Mouse (Mus musculus): Measurements from ENCODE around the gene Folr1. TPM values are rescaled to one million over a fixed set of nuclear protein-coding genes. Genes with fewer than 3 reads are reported as not detected.

Gene Folr1
- total RNA-seq (2021): 1 to 10 TPM; 1.7 to 2.4 TPM
- long read RNA-seq, experiment 1, partial matches to known transcripts: 5 of 5 reads
- long read RNA-seq, experiment 1, other reads (novel, unspliced or antisense): 0 of 5 reads
- long read RNA-seq, experiment 2: 0 reads

DNA sequence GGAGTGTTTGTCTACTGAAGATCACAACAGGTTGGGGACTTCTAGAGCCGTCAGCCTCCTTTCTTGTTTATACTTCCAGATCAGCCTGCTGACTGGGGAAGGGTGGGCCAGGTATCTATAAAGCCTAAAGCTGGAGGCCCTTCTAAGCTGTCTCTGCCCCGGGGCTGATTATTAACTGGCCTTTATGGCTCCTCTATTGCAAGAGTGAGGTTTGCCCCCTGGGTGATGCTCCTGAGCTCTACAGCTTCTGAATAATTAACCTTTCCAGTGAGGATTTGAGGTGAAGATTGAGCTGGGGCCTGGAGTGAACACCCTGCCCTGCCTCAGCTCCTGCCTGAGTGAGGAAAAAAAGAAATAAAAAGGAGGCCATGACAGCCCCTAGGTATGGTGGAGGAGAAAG, at the start of gene Folr1:
Gene Folr1, minus strand, starts transcription at position 160 of the 400 bp plus-strand sequence.
- DNase-seq: no peak

DNA sequence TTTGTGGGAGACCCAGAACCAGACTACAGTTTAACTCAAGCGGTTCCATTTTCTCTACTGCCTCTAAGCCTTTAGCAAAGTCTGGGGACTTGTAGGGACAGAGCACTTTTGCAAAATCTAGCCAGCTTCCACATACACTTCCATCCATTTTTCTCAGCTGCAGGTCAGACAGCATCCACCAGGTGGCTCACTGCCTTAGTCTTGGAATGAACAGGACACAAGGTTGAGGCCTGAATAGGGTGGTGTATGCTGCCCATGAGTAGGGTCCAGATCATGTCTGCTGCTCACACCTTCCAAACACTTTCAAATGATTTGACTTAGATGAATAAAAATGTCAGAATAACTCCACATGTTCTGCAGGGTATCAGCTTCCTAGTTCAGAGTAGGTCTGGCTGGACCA, 47.5 kb upstream of the Folr1 start:
- DNase-seq: peak; percentile 62

DNA sequence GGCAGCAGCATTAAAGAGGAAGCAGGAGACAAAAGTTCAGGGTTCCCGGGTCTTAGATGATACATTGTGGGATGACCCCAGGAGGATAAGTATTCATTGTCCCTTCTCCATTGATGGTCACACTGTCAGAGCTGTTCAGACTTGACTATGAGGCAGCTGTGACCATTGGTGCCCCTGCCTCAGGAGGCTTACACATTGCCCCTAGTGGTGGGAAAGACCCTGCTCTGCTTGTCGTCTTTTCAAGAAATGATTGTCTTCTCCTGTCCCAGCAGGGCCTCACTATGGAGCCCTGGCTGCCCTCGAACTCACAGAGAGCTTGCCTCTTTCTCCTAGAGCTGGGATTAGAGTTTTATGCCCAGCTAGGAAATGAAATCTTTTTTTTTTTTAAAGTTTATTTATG, 41.4 kb upstream of the Folr1 start:
- no peak for DNase-seq

DNA sequence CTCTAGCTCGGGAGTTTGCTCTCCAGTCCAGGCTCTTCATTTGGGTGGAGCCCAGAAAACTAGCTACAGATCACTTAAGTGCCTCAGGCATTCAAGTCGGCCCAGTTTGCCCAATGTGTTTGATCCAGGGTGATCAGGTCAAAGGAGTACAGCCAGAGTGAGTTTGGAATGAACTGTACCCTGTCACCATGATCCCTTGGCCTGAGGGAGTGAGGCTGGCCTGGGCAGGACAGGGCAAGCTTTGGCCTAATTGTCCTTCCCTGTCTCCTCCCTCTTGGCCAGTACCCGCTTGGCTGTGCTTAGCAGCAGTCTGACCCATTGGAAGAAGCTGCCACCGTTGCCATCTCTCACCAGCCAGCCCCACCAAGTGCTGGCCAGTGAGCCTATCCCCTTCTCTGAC, 39.5 kb upstream of the Folr1 start:
- no peak for DNase-seq

DNA sequence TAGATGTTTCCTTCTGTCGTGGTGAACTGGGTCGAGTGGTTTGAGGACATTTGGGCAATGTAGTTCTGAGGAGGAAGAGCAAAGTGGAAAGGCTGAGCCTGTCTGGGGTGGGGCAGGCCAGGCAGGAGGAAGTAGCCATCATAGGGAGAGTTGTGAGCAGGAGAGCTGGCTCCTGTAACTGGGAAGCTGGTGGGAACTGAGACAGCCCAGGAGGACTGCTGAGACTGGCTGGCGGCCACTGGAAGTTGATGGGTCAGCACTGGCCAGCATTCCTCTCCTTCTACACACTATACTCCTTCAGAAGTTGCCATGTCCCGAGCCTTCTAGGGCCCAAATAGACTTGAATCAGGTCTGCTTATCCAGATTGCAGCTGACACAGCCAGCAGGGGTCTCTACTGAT, 37.8 kb upstream of the Folr1 start:
- peak; percentile 49 for DNase-seq

DNA sequence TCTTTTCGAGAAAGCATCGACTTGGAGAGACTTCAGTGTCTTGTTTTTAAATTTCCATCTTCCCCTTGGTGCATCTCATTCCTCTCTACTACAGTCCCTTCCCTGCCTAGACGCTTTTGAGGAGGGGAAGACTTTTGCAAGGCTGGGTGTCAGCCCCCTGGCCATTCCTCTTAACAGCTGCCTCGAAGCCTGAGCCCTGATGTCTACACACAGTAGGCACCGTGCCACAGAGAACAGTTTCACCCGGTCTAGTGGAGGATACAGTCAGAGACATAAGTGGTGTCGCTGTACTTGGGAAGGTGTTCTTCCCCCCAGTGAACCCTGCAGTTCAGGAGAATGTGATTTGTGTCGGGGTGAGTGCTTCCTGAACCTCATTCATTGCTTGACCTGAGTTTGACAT, 36.1 kb upstream of the Folr1 start:
- no peak for DNase-seq

DNA sequence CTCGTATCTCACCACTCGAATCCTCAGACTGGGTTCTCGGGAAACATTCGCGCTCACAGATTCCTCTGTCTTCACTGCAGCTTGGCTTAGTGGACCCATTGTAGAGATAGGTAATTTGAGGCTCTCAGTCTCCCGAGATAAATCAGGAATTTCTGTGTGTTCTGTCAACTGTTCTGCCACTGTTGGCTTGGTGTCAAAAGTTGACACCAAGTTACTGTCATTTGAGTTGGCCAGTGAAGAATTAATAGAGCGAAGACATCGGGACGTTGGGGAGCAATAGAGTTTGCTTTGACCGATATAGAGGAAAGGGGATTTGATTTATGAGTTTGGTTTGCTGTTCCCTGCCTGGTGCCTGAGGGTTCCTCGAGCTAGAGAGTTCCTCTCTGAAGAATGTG, 35.7 kb upstream of the Folr1 start, which contains the start of gene Tomt:
Gene Tomt, minus strand, starts transcription at position 73 of the 395 bp plus-strand sequence.
- DNase-seq: no peak

DNA sequence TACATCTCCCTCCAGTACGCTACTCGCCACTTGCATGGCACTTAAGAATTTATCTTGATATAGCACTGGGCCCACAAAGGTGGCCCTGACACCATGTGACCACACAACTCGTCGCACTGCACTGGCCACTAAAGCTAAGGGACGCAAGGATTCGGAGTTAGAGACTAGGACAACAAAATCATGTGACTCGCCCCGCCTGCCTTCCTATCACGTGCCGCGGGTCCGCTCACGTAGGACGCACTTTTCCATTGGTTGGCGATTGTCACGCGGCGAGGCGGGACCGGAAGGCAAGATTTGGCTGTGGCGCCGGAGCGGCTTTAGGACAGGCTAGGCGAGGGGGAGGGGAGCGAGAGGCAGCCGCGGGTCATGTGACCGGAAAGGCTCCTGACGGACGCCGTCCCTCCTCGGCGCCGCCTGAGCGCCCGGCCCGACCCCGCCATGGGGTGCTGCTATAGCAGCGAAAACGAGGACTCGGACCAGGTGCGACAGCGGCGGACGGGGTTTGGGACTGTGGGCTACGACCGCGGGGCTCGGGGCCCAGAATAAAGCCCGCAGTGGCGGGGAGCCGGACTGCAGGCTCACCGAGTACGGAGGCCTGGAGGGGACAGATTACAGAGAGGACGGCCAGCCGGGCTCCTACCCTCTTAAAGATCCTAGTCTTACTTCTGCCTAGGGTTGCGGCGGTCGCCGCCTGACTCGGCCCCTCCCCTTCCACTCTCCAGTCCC, 35.1 kb upstream of the Folr1 start, which contains the start of gene Lamtor1:
Gene Lamtor1, plus strand, starts transcription at position 344 of the 726 bp plus-strand sequence.
- peak; percentile 98 for DNase-seq

DNA sequence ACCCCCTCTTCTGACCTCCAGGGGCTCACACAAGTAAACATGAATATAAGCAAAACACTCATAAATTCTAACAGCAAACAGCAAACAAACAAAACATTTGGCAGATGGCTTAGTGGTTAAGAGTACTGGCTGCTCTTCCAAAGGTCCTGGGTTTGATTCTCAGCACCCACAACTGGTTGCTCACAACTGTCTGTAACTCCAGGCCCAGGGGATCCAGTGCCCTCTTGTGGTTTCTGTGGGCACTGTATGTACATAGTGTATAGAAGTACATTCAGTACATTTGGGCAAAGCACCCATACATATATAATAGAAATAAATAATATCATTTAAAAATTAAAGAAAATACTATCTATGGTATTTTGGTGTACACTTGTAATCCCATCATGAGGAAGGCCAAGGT, 32.3 kb upstream of the Folr1 start:
- no peak for DNase-seq

DNA sequence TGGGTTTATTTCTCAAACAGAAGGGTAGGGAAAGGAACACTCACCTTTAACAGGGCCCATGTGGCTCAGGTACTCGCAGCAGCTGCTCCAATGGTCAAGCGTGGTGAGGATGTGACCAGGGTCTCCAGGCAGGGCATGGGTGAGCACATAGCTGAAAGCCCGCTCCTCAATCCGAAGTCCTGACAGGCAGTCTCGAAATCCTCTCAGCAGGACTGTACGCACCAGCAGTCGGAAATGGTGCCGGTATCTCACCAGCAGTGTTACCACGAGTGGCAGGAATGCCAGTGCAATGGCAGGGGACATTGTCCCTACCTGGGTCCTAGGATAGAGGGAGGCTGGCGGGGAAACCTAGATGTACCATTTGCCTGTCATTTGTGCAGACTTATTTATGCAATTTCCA, 31.4 kb upstream of the Folr1 start:
- DNase-seq: no peak

DNA sequence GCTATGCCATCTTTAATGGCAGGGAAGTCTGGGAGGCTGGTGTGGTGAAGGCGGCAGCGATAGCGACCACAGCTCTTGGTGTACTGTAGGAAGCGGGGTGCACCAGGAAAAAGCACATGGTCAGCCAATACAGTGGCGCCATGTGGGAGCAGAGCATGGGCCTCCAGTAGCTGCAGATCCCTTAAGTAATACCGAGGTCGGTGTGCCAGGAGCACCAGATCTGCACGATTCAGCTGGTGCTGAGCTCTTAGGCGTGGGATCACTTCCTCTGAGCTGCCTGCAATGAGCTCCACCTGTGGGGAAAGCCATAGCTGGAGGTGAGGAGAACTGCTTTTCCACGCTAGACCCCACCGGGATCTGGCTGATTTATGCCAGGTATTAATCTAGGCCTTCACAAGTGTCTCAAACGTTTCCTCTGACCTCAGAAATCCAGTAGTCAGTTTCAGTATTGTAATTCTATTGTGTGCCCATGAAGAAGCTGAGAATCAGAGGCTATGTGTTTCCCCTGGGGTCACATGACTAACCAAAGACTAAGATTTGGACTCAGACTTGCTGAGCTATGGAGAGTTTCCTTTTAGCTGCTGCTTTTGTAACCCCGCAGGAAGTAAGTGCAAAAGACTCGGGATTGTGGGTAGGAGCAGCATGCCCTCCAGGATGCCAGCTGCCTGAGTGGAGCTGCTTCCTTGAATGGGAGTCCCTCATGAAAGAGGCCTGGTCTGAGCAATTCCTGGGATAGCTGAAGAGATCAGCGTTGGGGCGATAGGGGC, 29.9 kb upstream of the Folr1 start:
- DNase-seq: no peak

DNA sequence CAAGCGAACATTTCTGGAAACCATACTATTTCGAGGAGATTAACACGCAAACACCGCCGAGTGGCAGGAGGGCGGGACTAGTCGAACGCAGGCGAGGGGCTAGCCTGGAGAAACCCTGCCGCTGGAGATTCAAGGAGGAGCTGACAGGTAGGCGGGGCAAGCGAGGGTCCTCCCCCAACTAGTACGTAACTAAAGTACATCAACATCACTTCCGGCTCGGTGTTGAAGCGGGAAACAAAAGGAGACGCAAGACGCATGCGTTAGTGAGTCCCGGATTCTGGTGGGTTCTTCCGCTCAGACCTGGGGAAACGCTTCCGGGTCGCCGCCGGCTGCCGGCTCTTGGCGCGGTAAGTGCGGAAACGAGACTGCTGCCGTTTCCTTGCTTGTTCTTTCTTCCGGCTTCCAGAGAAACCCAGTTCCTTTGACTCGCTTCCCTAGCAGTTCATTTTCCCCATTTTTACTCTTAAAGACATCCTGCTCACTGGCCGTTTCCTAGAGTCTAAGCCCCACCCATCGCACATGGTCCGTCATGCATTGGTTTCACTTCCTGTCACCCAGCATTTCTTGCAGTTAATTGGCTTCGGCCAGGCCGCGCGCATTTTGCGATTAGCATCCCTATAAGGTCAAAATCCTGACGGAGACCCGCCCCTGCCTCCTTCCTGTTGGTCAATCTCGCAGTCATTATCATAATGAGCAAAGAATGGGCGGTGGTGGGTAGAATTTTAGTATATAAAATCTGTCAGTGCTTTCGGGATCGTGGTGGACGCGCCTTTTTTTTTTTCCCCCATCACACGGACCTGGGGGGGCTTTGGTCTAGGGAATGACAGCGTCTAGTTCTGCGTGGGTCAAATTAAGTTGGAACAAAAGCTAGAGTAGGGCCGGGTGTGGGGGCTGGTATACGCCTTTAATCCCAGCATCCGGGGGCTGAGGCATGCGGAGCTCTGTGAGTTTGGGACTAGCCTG, 25.8 kb upstream of the Folr1 start:
- peak; percentile 87 for DNase-seq

DNA sequence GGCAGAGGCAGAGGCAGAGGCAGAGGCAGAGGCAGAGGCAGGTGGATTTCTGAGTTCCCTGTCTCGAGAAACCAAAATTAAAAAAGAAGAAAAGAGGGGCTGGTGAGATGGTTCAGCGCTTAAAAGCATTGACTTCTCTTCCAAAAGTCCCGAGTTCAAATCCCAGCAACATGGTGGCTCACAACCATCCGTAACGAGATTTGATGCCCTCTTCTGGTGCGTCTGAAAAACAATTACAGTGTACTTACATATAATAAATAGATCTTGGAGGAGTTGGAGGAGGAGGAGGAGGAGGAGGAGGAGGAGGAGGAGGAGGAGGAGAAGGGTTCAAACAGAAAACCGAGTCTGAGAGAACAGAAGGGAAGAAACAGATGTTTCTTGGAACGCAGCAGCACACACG, 25.1 kb upstream of the Folr1 start:
- DNase-seq: no peak

DNA sequence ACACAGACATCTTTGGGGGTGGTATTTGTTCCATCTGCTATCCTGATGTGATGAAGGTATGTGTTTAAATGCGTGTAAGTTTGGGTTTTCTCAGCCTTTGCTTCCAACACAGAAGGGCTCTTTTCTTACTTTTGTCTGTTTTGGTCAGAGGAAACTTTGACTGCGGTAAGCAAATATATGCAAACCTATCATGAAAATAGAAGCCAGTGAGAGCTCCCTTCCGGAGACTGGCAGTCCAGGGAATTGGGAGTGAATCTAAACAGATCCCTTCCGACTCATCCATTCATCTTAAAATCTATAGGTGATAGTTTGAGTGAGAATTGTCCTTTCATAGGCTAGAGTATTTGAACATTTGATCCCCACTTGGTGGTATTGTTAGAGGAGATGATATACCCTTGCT, 17.9 kb upstream of the Folr1 start:
- DNase-seq: no peak

DNA sequence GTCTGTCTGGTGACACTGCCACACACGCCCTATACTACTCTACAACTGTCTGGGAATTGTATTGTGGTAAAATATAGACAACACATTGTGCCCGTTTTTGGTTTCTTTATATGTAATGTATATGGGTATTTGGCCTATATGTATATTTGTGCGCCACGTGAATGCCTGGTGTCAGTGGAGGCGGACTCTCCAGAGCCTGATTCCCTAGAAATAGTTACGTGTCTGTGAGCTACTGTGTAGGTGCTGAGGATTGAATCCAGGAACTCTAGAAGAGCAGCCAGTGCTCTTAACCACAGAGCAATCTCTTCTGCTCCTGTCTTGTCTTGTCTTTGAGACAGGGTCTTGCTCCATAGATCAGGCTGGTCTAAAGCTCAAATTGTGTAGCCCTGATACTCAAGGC, 15.7 kb upstream of the Folr1 start:
- DNase-seq: no peak

DNA sequence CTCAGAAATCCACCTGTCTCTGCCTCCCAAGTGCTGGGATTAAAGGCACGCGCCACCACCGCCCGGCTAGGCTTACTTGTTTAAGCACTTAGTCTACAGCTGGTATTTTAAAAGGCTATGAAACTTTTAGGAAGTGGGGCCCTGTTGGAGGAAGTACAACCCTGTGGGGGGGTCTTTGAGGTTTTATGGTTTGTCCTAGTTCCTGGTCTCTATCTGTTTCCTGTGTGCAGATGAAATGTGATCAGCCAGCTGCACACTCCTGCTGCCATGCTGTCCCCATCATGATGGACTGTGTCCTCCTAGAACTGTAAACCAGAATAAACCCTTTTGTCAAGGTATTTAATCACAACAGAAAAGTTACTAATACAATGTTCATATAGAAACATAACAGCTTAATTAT, 13.6 kb upstream of the Folr1 start:
- DNase-seq: no peak

DNA sequence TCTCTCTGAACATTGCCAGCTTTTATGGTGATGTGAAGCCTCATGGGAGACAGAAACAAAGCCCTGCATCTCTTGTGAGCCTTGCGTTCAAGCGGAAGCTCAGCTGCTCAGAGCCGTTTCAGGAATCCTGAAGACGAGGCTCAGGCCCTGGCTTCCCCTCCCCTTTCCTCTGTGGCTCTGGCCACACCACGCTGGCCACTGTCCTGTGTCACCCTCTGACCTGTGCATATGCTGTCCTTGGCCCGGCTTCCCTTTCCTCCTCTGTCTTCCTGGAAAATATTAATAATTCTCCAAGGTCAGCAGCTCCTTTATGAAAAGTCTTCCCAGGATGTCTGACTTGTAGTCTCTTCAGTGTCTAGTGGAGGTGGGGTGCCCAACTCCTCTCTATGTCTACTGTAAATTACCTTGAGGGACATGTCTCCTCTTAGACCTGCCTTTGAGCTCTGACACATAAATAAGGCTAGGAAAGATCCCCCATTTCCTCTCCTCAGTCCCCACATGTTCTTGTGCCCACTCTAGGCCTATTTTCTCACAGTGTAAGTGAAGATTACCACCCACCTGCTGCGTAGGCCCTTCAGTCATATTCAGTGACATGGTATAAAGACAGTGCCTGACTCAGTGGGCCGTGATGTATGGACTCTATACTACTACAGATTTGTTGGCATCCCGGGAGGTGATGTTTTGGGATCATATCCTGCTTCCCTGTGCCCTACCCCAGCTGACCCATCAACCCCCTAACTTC, 12.0 kb upstream of the Folr1 start:
- DNase-seq: no peak

DNA sequence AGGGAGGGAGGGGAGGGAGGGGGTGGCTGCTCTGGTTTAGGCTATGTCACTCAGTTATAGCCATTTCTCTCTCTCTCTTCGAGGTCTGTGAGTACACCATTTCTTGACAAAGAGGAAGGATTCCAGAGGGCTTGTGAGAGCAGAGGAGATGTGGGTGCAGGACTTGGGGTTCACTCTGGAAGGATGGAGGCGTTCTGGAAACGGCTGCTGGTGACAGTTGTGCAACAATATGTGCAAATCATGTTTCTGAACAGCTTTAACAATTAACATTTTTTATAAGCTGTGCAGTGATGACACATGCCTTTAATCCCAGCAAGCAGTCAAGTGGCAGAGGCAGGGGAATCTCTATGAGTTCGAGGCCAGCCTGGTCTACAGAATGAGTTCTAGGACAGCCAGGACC, 10.3 kb upstream of the Folr1 start:
- DNase-seq: no peak

DNA sequence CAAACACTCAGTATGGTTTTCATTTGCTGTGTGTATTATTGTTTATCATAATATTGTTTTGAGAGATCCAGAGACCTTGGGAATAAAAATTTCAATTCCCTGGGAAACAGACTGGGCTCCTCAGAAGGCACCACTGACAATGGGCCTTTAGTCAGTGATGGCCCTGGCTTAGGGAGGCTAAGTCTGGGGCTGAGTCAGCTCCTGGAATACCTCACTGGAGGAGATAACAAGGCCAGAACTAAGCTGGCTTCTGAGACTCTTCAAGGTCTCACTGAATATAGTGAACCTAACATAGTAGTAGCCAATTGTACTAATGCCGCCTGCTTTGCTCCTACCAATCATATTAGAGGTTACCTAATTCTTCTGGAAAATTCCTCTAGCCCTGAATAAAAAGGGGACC, 5.4 kb upstream of the Folr1 start:
- DNase-seq: no peak

DNA sequence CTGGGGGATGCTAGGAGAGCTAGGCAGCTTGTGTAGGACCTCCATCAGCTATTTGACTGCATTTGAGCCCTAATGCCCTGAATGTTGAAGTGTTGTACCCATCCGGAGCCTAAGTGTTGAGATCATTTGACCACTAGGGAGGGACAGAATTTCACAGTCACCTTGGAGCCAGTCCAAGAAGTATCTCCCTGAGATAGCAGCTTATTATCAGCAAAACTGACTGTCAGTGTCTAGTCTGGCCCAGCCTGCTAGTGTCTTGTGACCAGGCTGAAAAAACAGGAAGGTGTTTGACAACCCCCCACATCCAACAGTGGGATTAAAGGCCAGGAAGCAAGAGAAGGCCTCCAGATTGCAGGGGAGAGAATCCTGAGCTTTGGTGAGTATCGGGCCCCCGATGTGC, 708 bp upstream of the Folr1 start:
- no peak for DNase-seq

DNA sequence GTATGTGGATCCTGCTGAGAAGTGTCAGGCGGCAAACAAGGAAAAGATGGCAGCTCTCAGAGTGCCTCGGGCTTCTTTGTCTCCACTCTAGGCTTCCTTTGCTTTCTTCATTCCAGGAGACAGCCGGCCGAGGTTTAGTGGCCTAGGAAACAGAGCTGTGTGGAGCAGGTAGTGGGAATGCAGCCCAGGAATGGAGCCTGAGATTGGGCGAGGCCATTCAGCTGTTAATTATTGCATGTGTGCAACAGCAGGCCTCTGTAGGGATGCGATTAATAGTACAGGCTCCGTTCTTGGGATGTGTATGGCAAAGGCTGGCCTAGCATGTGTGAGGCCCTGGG, 1.5 kb downstream of the Folr1 start:
- no peak for DNase-seq
